ENCODE assay signal across 9 mouse cellular contexts in the genomic region with DNA sequence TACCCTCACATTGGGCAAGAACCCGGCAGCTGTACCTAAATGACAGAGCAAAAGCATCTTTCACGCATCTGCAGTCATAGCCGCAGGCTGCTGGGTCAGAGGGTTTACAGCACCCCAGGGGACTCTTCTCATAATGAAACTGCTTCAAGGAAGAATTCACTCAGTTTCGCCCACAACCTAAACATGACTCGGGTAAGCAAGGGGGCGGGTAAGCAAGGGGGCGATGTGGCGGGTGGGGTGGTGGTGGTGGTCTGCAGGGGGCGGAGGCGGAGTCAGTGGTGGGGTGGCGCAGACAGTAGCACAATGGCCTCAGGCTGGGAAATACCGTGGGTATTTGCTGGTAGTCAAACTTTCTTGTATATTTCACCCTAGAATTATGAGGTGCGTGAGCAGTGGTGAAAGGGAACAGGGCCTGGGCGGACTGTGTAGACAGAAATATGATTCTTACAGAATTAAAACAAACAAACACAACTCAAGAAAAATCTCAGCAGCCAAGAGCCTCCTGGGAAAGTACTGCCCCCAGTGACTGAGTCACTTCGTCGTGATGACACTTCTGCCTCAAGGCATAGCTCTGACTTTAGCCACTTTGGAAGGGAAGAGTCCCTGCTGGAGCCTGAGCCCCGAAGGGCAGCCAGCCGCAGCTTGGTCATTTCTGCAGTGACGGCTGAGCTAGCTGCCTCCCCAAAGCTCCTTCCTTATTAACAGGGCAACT. TPM values are rescaled to one million over a fixed set of nuclear protein-coding genes. Genes with fewer than 3 reads are reported as not detected.
DNase-seq lines count a peak whose midpoint lies in the region; ATAC-seq and TF ChIP-seq lines count a peak whose summit lies in the region.
"Had no signal": no experiment of that assay in that cellular context is flagged by ENCODE, and none has a peak within 500 bp of the region (broad histone marks: within the 10 kb centered on the region; RNA-seq: fewer than 3 reads in every experiment).

No protein-coding gene starts in this region.

- H3K9me3 ChIP-seq in liver, postnatal 0 days (ENCODE audit: low read length) = no peaks in the 10 kb centered on the region
- H3K9me3 ChIP-seq in liver, embryonic 12.5 days (replicated peaks) = no peaks in the 10 kb centered on the region
- no peaks in the 10 kb centered on the region for H3K9me3 ChIP-seq in forebrain, embryonic 13.5 days (replicated peaks)
- H3K9me3 ChIP-seq: liver, embryonic 15.5 days had no signal

- H3K4me1 ChIP-seq in liver, postnatal 0 days (ENCODE audit: insufficient read depth) = no peaks in the 10 kb centered on the region
- H3K4me1 ChIP-seq in liver, embryonic 12.5 days = no peaks in the 10 kb centered on the region
- H3K4me1 ChIP-seq in forebrain, embryonic 13.5 days = peaks cover 7% of the 10 kb centered on the region; the same call in 1 of the 2 replicates
- H3K4me1 ChIP-seq: liver, embryonic 15.5 days had no signal

- no peak for ATAC-seq in liver, postnatal 0 days
- ATAC-seq in liver, embryonic 12.5 days = no peak
- 0 out of 2 replicates have a peak, but pooled peaks have one; percentile 8 for ATAC-seq in forebrain, embryonic 13.5 days
- ATAC-seq in neutrophil, adult 5-6 weeks (ENCODE audit: extremely low read depth, insufficient number of reproducible peaks, low FRiP score, poor library complexity, severe bottlenecking) = peak; percentile 57

- no peak overlapping the region for H3K27ac ChIP-seq in liver, postnatal 0 days (ENCODE audit: low read depth)
- H3K27ac ChIP-seq in liver, embryonic 12.5 days = no peak overlapping the region
- H3K27ac ChIP-seq in forebrain, embryonic 13.5 days = no peak overlapping the region
- H3K27ac ChIP-seq: liver, embryonic 15.5 days had no signal

- H3K27me3 ChIP-seq in liver, postnatal 0 days (ENCODE audit: insufficient read depth, low read length) = no peaks in the 10 kb centered on the region
- H3K27me3 ChIP-seq in liver, embryonic 12.5 days (replicated peaks) = no peaks in the 10 kb centered on the region
- no peaks in the 10 kb centered on the region for H3K27me3 ChIP-seq in forebrain, embryonic 13.5 days
- H3K27me3 ChIP-seq: liver, embryonic 15.5 days had no signal

- H3K36me3 ChIP-seq in liver, postnatal 0 days (replicated peaks; ENCODE audit: insufficient read depth, low read length) = no peaks in the 10 kb centered on the region
- H3K36me3 ChIP-seq in liver, embryonic 12.5 days = no peaks in the 10 kb centered on the region
- no peaks in the 10 kb centered on the region for H3K36me3 ChIP-seq in forebrain, embryonic 13.5 days (ENCODE audit: poor library complexity, severe bottlenecking)
- H3K36me3 ChIP-seq: liver, embryonic 15.5 days had no signal

- H3K9ac ChIP-seq in liver, postnatal 0 days (replicated peaks) = no peak overlapping the region
- no peak overlapping the region for H3K9ac ChIP-seq in liver, embryonic 12.5 days
- H3K9ac ChIP-seq in forebrain, embryonic 13.5 days = peak overlapping the region; percentile 23
- H3K9ac ChIP-seq: liver, embryonic 15.5 days had no signal

- no peak overlapping the region for H3K4me3 ChIP-seq in liver, postnatal 0 days (ENCODE audit: low read depth, low read length)
- no peak overlapping the region for H3K4me3 ChIP-seq in liver, embryonic 12.5 days
- H3K4me3 ChIP-seq in forebrain, embryonic 13.5 days = no peak overlapping the region
- H3K4me3 ChIP-seq: liver, embryonic 15.5 days had no signal

- TF ChIP-seq CTCF in liver, postnatal 0 days (IDR thresholded peaks at IDR 0.05; ENCODE audit: low read depth) = no peak

- no peak for TF ChIP-seq EP300 in liver, postnatal 0 days (IDR thresholded peaks at IDR 0.05; ENCODE audit: low read depth)

- DNase-seq in liver, postnatal 0 days = peak; percentile 21
- DNase-seq in kidney, postnatal 10 days = peak; percentile 64
- DNase-seq in adrenal gland, postnatal 4 days (ENCODE audit: low spot score in 2 of 2) = no peak
- DNase-seq in cerebellum, postnatal 36 days = no peak
- no peak for DNase-seq in gastrocnemius, adult 8-10 months (ENCODE audit: low spot score in 2 of 2)

- WGBS in liver, postnatal 0 days (ENCODE audit: insufficient replicate concordance) = 51% methylated on average over 19 of the region's 19 CpGs
- WGBS in liver, embryonic 12.5 days (ENCODE audit: insufficient replicate concordance) = 47% methylated on average over 19 of the region's 19 CpGs
- 23% methylated on average over 19 of the region's 19 CpGs for WGBS in forebrain, embryonic 13.5 days

- peak overlapping the region; percentile 32; the same call in 1 of the 2 replicates for H3K4me2 ChIP-seq in liver, postnatal 0 days (ENCODE audit: low read depth, low read length)
- H3K4me2 ChIP-seq in liver, embryonic 12.5 days = no peak overlapping the region
- H3K4me2 ChIP-seq in forebrain, embryonic 13.5 days = peak overlapping the region; percentile 40
- H3K4me2 ChIP-seq: liver, embryonic 15.5 days had no signal

RNA-seq across cellular contexts. Expression of gene Mex3b, which starts 55.8 kb away (rescaled TPM):
- polyA plus RNA-seq in liver, postnatal 0 days (2015; fragmentation: Nextera tagmentation; extraction: Ambion mirVana) = 0.40 and 0.59 TPM in 2 replicates
- polyA plus RNA-seq in liver, embryonic 12.5 days (2016; fragmentation: Nextera tagmentation; extraction: Ambion mirVana) = 2.7 and 3.2 TPM in 2 replicates
- polyA plus RNA-seq in forebrain, embryonic 13.5 days (2015; fragmentation: Nextera tagmentation; extraction: Ambion mirVana) = 42.2 and 45.8 TPM in 2 replicates
- total RNA-seq in neutrophil, adult 5-6 weeks (2017) = 7.1 and 8.6 TPM in 2 replicates
- 10 to 100 TPM; 10.2 to 13.7 TPM for total RNA-seq in adrenal gland, postnatal 4 days (2021)
- total RNA-seq in gastrocnemius, adult 8-10 months (2022) = under 1 TPM; 0.11 to 0.25 (median 0.19) TPM

Comparison
In these comparisons a context has a peak if more than half of its experiments do, and no peak if none do; other contexts are left out.
1. ATAC-seq: peak in forebrain, embryonic 13.5 days (single experiment) and neutrophil, adult 5-6 weeks (single experiment); none in liver, postnatal 0 days (single experiment) and liver, embryonic 12.5 days (single experiment).
2. DNase-seq: peak in liver, postnatal 0 days (single experiment) and kidney, postnatal 10 days (single experiment); none in adrenal gland, postnatal 4 days (0 of 2), cerebellum, postnatal 36 days (0 of 2) and gastrocnemius, adult 8-10 months (0 of 2).